Mouse (Mus musculus) CH12.LX (cell line): Measurements from ENCODE around the gene Bcl9l.

Experiments used
- CTCF ChIP-seq, 2 experiments: IDR thresholded peaks in 1 of 2; conservative IDR thresholded peaks in 1 of 2; 2 replicates each; pipeline ENCODE4 v1.5.1; 2011 to 2012; ENCODE audit warnings: low read depth in 2 of 2, low read length in 2 of 2, improper control_type of control experiment in 1 of 2, inconsistent platforms in 1 of 2, mild to moderate bottlenecking in 1 of 2, moderate library complexity in 1 of 2
- MAFK ChIP-seq: IDR thresholded peaks from 2 replicates; pipeline ENCODE4 v1.6.1; 2011; ENCODE audit warnings: low read length, improper control_type of control experiment; ENCODE audit not compliant: insufficient replicate concordance
- MAX ChIP-seq: IDR thresholded peaks from 2 replicates; pipeline ENCODE4 v1.6.1; 2011; ENCODE audit warnings: low read length, improper control_type of control experiment
- NELFE ChIP-seq: IDR thresholded peaks from 2 replicates; pipeline ENCODE4 v1.6.1; 2011; ENCODE audit warnings: low read depth, low read length, improper control_type of control experiment
- POLR2AphosphoS2 ChIP-seq: IDR thresholded peaks from 2 replicates; pipeline ENCODE4 v1.6.1; 2011; ENCODE audit warnings: low read depth, low read length, improper control_type of control experiment
- RAD21 ChIP-seq: IDR thresholded peaks from 2 replicates; pipeline ENCODE4 v1.6.1; 2011; ENCODE audit warnings: low read depth, mild to moderate bottlenecking, low read length, improper control_type of control experiment, moderate library complexity
- RCOR1 ChIP-seq: conservative IDR thresholded peaks from 2 replicates; pipeline ENCODE4 v1.6.1; 2012; ENCODE audit warnings: low read depth, mild to moderate bottlenecking, inconsistent platforms, low read length, improper control_type of control experiment
- SMC3 ChIP-seq: IDR thresholded peaks from 2 replicates; pipeline ENCODE4 v1.6.1; 2011; ENCODE audit warnings: low read depth, low read length, improper control_type of control experiment
- USF2 ChIP-seq: conservative IDR thresholded peaks from 2 replicates; pipeline ENCODE4 v1.6.1; 2011; ENCODE audit warnings: low read depth, low read length, improper control_type of control experiment

DNA sequence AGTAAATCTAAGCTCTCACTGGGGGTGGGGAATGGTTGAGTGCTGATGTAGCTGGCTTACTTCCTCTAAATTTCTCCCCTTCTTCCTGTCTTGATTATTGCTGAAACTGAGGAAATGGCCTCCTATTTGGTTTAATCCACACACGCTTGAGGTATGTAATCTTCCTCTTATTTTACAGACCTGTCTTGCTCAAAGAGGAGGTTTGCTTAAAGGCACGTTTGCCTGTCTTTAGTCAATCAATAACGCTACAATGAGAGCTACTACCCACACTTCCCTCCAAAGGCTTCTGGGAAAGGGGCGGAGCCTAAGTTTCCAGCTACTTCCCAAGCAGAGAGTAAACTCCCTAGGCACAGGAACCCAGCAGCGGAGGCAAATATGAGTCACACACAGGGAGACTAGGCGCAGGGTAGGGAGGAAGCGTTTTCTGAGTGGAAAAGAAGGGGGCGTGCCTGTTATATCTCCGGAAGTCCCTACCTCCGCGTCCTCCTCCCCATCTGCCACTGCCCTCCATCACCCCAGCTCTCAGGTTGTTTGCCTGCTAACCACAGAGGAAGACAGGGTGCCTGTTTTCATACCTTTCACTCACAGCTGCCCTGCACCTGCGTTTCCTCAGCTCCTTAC is 32.6 kb downstream of the Bcl9l start:
- TF ChIP-seq POLR2AphosphoS2, result no peak
- no peak for TF ChIP-seq CTCF (conservative IDR thresholded peaks at IDR 0.05 in 1 of 2, IDR thresholded peaks at IDR 0.05 in 1 of 2; ENCODE audit: low read depth in 2 of 2, low read length in 2 of 2)
- no peak for TF ChIP-seq NELFE
- no peak for TF ChIP-seq MAFK
- no peak for TF ChIP-seq USF2
- no peak for TF ChIP-seq RCOR1
- TF ChIP-seq SMC3, result no peak
- TF ChIP-seq MAX, result no peak
- TF ChIP-seq RAD21, result no peak; the same call in 1 of the 2 replicates
